Mouse (Mus musculus): ENCODE measurements around the gene Syt12. TPM values are rescaled to one million over a fixed set of nuclear protein-coding genes. Genes with fewer than 3 reads are reported as not detected.

Gene Syt12
- 10 to 100 TPM; 64.3 to 94.0 TPM for total RNA-seq (2021)
- long read RNA-seq, experiment 1, transcript Syt12-201 (8 exons, 3,581 nt), result major isoform, 128 of 143 reads
- long read RNA-seq, experiment 1, partial matches to known transcripts, result 1 of 143 reads
- long read RNA-seq, experiment 1, other reads (novel, unspliced or antisense), result 14 of 143 reads
- long read RNA-seq, experiment 2, transcript Syt12-201 (8 exons, 3,581 nt), result major isoform, 226 of 291 reads
- long read RNA-seq, experiment 2, partial matches to known transcripts, result 31 of 291 reads
- long read RNA-seq, experiment 2, other reads (novel, unspliced or antisense), result 33 of 291 reads

GRCm38 (mm10) chr19:4477345-4478189, at the start of gene Syt12:
Gene Syt12 (minus strand): TSS chr19:4477447.
- DNase-seq (ENCODE audit: low spot score in 2 of 2), result peak; percentile 78 to 81

GRCm38 (mm10) chr19:4521426-4522050, 44.3 kb upstream of the Syt12 start:
- no peak for DNase-seq (ENCODE audit: low spot score in 2 of 2)

- no peak for DNase-seq (ENCODE audit: low spot score in 2 of 2)
Measured at GRCm38 (mm10) chr19:4517483-4517882, 40.2 kb upstream of the Syt12 start.

- no peak for DNase-seq (ENCODE audit: low spot score in 2 of 2)
Measured at GRCm38 (mm10) chr19:4516288-4516687, 39.0 kb upstream of the Syt12 start.

- DNase-seq (ENCODE audit: low spot score in 2 of 2), result no peak
Measured at GRCm38 (mm10) chr19:4515746-4516145, 38.5 kb upstream of the Syt12 start.

GRCm38 (mm10) chr19:4513236-4513858, 36.1 kb upstream of the Syt12 start:
- no peak for DNase-seq (ENCODE audit: low spot score in 2 of 2)

- peak in 1 of 2 experiments; percentile 33 for DNase-seq (ENCODE audit: low spot score in 2 of 2)
Measured at GRCm38 (mm10) chr19:4511116-4511841, 34.0 kb upstream of the Syt12 start.

- peak; percentile 95 to 97 for DNase-seq (ENCODE audit: low spot score in 2 of 2)
Measured at GRCm38 (mm10) chr19:4509986-4510963, 33.0 kb upstream of the Syt12 start, which contains the start of gene Pcx. Gene Pcx (plus strand): TSS chr19:4510472.

GRCm38 (mm10) chr19:4507746-4508145, 30.5 kb upstream of the Syt12 start:
- DNase-seq (ENCODE audit: low spot score in 2 of 2), result no peak

GRCm38 (mm10) chr19:4504830-4505229, 27.6 kb upstream of the Syt12 start:
- DNase-seq (ENCODE audit: low spot score in 2 of 2), result no peak

GRCm38 (mm10) chr19:4502701-4503100, 25.5 kb upstream of the Syt12 start:
- no peak for DNase-seq (ENCODE audit: low spot score in 2 of 2)

GRCm38 (mm10) chr19:4498062-4498933, 21.1 kb upstream of the Syt12 start, which contains the start of gene 2010003K11Rik:
Gene 2010003K11Rik (minus strand): TSS chr19:4498583.
- DNase-seq (ENCODE audit: low spot score in 2 of 2), result peak in 1 of 2 experiments; percentile 62

- peak; percentile 79 for DNase-seq (ENCODE audit: low spot score in 2 of 2)
Measured at GRCm38 (mm10) chr19:4497263-4497973, 20.2 kb upstream of the Syt12 start.

GRCm38 (mm10) chr19:4496535-4497262, 19.5 kb upstream of the Syt12 start:
- DNase-seq (ENCODE audit: low spot score in 2 of 2), result no peak

GRCm38 (mm10) chr19:4495814-4496213, 18.6 kb upstream of the Syt12 start:
- DNase-seq (ENCODE audit: low spot score in 2 of 2), result no peak

GRCm38 (mm10) chr19:4494707-4495106, 17.5 kb upstream of the Syt12 start:
- no peak for DNase-seq (ENCODE audit: low spot score in 2 of 2)
